ENCODE assay signal across 9 mouse cellular contexts in the genomic region with DNA sequence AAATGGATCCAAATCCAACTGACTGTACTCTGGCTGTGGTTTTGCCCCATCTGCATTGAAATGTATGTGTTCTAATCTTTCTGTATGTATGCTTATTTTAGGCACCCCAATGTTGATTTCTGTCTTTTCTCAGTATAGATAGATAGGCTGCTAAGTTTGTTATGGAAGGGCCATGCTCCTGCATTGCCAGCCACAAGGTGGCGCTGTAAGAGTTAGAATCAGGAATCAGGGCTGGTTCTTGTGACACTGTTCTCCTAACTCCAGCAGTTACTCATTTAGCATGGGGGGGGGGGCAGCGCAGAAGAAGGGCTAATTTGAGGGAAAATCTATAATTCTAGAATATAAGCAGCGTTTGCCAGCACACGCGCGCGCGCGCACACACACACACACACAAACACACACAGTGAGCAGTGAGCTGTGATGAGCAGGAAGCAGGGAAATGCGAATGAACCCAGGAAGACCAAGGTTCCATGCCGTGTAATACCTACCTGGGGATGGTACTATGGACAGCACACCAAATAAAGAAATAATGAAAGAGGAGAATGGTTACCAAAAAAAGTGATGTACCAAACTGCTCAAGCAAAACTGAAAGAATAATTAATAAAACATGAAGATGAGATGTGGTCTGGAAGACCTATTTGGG.
A peak's percentile ranks its signal among the peaks of the same experiment; 100 is the strongest.
DNase-seq lines count a peak whose midpoint lies in the region; ATAC-seq lines count a peak whose summit lies in the region.
"Had no signal": no experiment of that assay in that cellular context is flagged by ENCODE, and none has a peak within 500 bp of the region (broad histone marks: within the 10 kb centered on the region; RNA-seq: fewer than 3 reads in every experiment).

No protein-coding gene starts in this region.

- H3K4me1 ChIP-seq in heart, embryonic 11.5 days (ENCODE audit: control insufficient read depth, insufficient read depth, low read length): no peaks in the 10 kb centered on the region
- H3K4me1 ChIP-seq in forebrain, embryonic 11.5 days (replicated peaks; ENCODE audit: control insufficient read depth, insufficient read depth, low read length): no peaks in the 10 kb centered on the region
- no peaks in the 10 kb centered on the region for H3K4me1 ChIP-seq in hindbrain, embryonic 11.5 days (replicated peaks; ENCODE audit: control insufficient read depth, insufficient read depth, low read length)
- H3K4me1 ChIP-seq: megakaryocyte, embryonic 14.5 days had no signal

- no peak overlapping the region for H3K4me2 ChIP-seq in heart, embryonic 11.5 days
- H3K4me2 ChIP-seq in forebrain, embryonic 11.5 days (ENCODE audit: low read depth, low read length, severe bottlenecking): no peak overlapping the region
- no peak overlapping the region for H3K4me2 ChIP-seq in hindbrain, embryonic 11.5 days (replicated peaks; ENCODE audit: low read depth, low read length)

- no peaks in the 10 kb centered on the region for H3K36me3 ChIP-seq in heart, embryonic 11.5 days (ENCODE audit: control insufficient read depth, insufficient read depth, low read length)
- H3K36me3 ChIP-seq in forebrain, embryonic 11.5 days (ENCODE audit: control insufficient read depth, insufficient read depth, low read length): peaks cover 2% of the 10 kb centered on the region; the same call in 1 of the 2 replicates
- no peaks in the 10 kb centered on the region for H3K36me3 ChIP-seq in hindbrain, embryonic 11.5 days (ENCODE audit: control insufficient read depth, insufficient read depth, low read length)
- no peaks in the 10 kb centered on the region for H3K36me3 ChIP-seq in splenic B cell, adult 2 months (ENCODE audit: control insufficient read depth, insufficient read depth, low read length, poor library complexity, severe bottlenecking)

- H3K9ac ChIP-seq in heart, embryonic 11.5 days (ENCODE audit: low read depth, low read length): no peak overlapping the region
- no peak overlapping the region for H3K9ac ChIP-seq in forebrain, embryonic 11.5 days (ENCODE audit: low read length)
- no peak overlapping the region for H3K9ac ChIP-seq in hindbrain, embryonic 11.5 days (ENCODE audit: low read depth, low read length)

- H3K9me3 ChIP-seq in heart, embryonic 11.5 days (replicated peaks; ENCODE audit: control insufficient read depth, low read length): no peaks in the 10 kb centered on the region
- H3K9me3 ChIP-seq in forebrain, embryonic 11.5 days (ENCODE audit: control insufficient read depth, low read length): no peaks in the 10 kb centered on the region
- H3K9me3 ChIP-seq in hindbrain, embryonic 11.5 days (ENCODE audit: control insufficient read depth, low read length): no peaks in the 10 kb centered on the region

- peak; percentile 61 to 82 for DNase-seq in heart, adult 18-20 months
- peak; percentile 1 for DNase-seq in c-Kit-negative CD71-positive TER-119-positive erythroid progenitor cells, embryonic 14.5 days (ENCODE audit: low read depth, low spot score)
- peak; percentile 83 for DNase-seq in forebrain, embryonic 11.5 days (ENCODE audit: low spot score)
- peak; percentile 79 for DNase-seq in hindbrain, embryonic 11.5 days (ENCODE audit: low spot score)
- DNase-seq in layer of hippocampus, postnatal 14 days (ENCODE audit: low spot score in 2 of 2): peak; percentile 59 to 74
- peak; percentile 75 for DNase-seq in mesoderm, embryonic 11.5 days (ENCODE audit: low read depth, low spot score)
- DNase-seq in splenic B cell, adult 2 months (ENCODE audit: low read depth, low spot score): peak; percentile 46

- H3K27me3 ChIP-seq in heart, embryonic 11.5 days (ENCODE audit: control insufficient read depth, insufficient read depth, low read length): no peaks in the 10 kb centered on the region
- no peaks in the 10 kb centered on the region for H3K27me3 ChIP-seq in forebrain, embryonic 11.5 days (ENCODE audit: control insufficient read depth, insufficient read depth, low read length)
- H3K27me3 ChIP-seq in hindbrain, embryonic 11.5 days (ENCODE audit: control insufficient read depth, insufficient read depth, low read length): no peaks in the 10 kb centered on the region
- H3K27me3 ChIP-seq in splenic B cell, adult 2 months (ENCODE audit: control insufficient read depth, insufficient read depth, low read length, poor library complexity, severe bottlenecking): no peaks in the 10 kb centered on the region; the same call in none of the 2 replicates
- H3K27me3 ChIP-seq: megakaryocyte, embryonic 14.5 days had no signal

- no peak overlapping the region for H3K27ac ChIP-seq in heart, embryonic 11.5 days (ENCODE audit: low read depth, low read length)
- H3K27ac ChIP-seq in forebrain, embryonic 11.5 days (ENCODE audit: low read depth, low read length): no peak overlapping the region
- H3K27ac ChIP-seq in hindbrain, embryonic 11.5 days (ENCODE audit: low read depth, low read length): no peak overlapping the region

- H3K4me3 ChIP-seq in heart, embryonic 11.5 days (ENCODE audit: low read depth, low read length): no peak overlapping the region
- no peak overlapping the region for H3K4me3 ChIP-seq in forebrain, embryonic 11.5 days (ENCODE audit: low read depth, low read length)
- H3K4me3 ChIP-seq in hindbrain, embryonic 11.5 days (ENCODE audit: low read depth, low read length): no peak overlapping the region
- H3K4me3 ChIP-seq: megakaryocyte, embryonic 14.5 days had no signal

- 60% methylated on average over 11 of the region's 11 CpGs for WGBS in heart, embryonic 11.5 days (ENCODE audit: insufficient replicate concordance)
- 64% methylated on average over 11 of the region's 11 CpGs for WGBS in forebrain, embryonic 11.5 days
- 51% methylated on average over 11 of the region's 11 CpGs for whole genome bisulfite sequencing in hindbrain, embryonic 11.5 days

- no peak for ATAC-seq in heart, embryonic 11.5 days (replicated peaks; ENCODE audit: insufficient number of reproducible peaks, low FRiP score, low TSS enrichment)
- ATAC-seq in forebrain, embryonic 11.5 days (replicated peaks; ENCODE audit: low FRiP score): peak; percentile 65
- peak; percentile 56; the same call in 1 of the 2 replicates for ATAC-seq in hindbrain, embryonic 11.5 days (ENCODE audit: low FRiP score)

Comparison
In these comparisons a context has a peak if more than half of its experiments do, and no peak if none do; other contexts are left out.
1. DNase-seq: peak in every context shown above with its lines; median percentile 83 in forebrain, embryonic 11.5 days; 79 in hindbrain, embryonic 11.5 days; 75 in mesoderm, embryonic 11.5 days; 72 in heart, adult 18-20 months; 66 in layer of hippocampus, postnatal 14 days; 46 in splenic B cell, adult 2 months; 1 in c-Kit-negative CD71-positive TER-119-positive erythroid progenitor cells, embryonic 14.5 days.